ENCODE assay signal across 10 mouse cellular contexts in the genomic region with DNA sequence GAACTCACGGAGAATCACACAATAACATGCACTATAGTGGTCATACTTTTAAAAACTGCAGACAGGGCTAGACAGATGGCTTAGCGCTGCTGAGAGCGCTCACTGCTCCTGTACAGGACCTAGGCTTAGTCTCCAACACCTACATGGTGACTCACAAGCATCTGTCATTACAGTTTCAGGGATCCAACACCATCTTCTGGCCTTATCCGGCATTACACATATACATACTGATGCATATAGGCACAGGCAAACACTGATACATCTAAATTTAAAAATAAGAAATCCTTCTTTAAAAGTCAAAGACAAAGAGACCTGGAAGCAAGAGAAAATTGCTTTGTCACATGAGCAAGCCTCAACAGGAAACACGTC. TPM values are rescaled to one million over a fixed set of nuclear protein-coding genes. Genes with fewer than 3 reads are reported as not detected.
DNase-seq lines count a peak whose midpoint lies in the region; ATAC-seq and TF ChIP-seq lines count a peak whose summit lies in the region.
"Had no signal": no experiment of that assay in that cellular context is flagged by ENCODE, and none has a peak within 500 bp of the region (broad histone marks: within the 10 kb centered on the region; RNA-seq: fewer than 3 reads in every experiment).

No protein-coding gene starts in this region.

- no peaks in the 10 kb centered on the region for H3K27me3 ChIP-seq in hindbrain, embryonic 14.5 days (ENCODE audit: control insufficient read depth, insufficient read depth, low read length)
- H3K27me3 ChIP-seq in hindbrain, embryonic 10.5 days (ENCODE audit: insufficient read depth, poor library complexity, severe bottlenecking): no peaks in the 10 kb centered on the region
- H3K27me3 ChIP-seq in neural tube, embryonic 14.5 days (ENCODE audit: control insufficient read depth, insufficient read depth, low read length): no peaks in the 10 kb centered on the region
- no peaks in the 10 kb centered on the region for H3K27me3 ChIP-seq in forebrain, postnatal 0 days (ENCODE audit: insufficient read depth, low read length)
- H3K27me3 ChIP-seq: midbrain, embryonic 15.5 days had no signal

- H3K36me3 ChIP-seq in hindbrain, embryonic 14.5 days (replicated peaks; ENCODE audit: control insufficient read depth, insufficient read depth): peaks cover 13% of the 10 kb centered on the region
- peaks cover 43% of the 10 kb centered on the region for H3K36me3 ChIP-seq in hindbrain, embryonic 10.5 days
- H3K36me3 ChIP-seq in neural tube, embryonic 14.5 days (ENCODE audit: control insufficient read depth, insufficient read depth, low read length): peaks cover 4% of the 10 kb centered on the region; the same call in 1 of the 2 replicates
- no peaks in the 10 kb centered on the region for H3K36me3 ChIP-seq in forebrain, postnatal 0 days (ENCODE audit: insufficient read depth)
- H3K36me3 ChIP-seq: midbrain, embryonic 15.5 days had no signal

- 95% methylated on average over 5 of the region's 5 CpGs for WGBS in hindbrain, embryonic 14.5 days
- WGBS in hindbrain, embryonic 10.5 days: 97% methylated on average over 5 of the region's 5 CpGs
- WGBS in neural tube, embryonic 14.5 days: 97% methylated on average over 5 of the region's 5 CpGs
- 88% methylated on average over 5 of the region's 5 CpGs for WGBS in forebrain, postnatal 0 days

- H3K9ac ChIP-seq in hindbrain, embryonic 14.5 days: no peak overlapping the region
- no peak overlapping the region for H3K9ac ChIP-seq in neural tube, embryonic 14.5 days (replicated peaks; ENCODE audit: low read depth, low read length)
- H3K9ac ChIP-seq in forebrain, postnatal 0 days: no peak overlapping the region
- H3K9ac ChIP-seq: midbrain, embryonic 15.5 days had no signal

- ATAC-seq in hindbrain, embryonic 14.5 days (ENCODE audit: low FRiP score): peak; percentile 48; the same call in 1 of the 2 replicates
- ATAC-seq in neural tube, embryonic 14.5 days (ENCODE audit: low read depth): peak; percentile 41; the same call in 1 of the 2 replicates
- 0 out of 2 replicates have a peak, but pooled peaks have one; percentile 38 for ATAC-seq in forebrain, postnatal 0 days

- H3K27ac ChIP-seq in hindbrain, embryonic 14.5 days: no peak overlapping the region
- no peak overlapping the region for H3K27ac ChIP-seq in hindbrain, embryonic 10.5 days
- no peak overlapping the region for H3K27ac ChIP-seq in neural tube, embryonic 14.5 days (ENCODE audit: low read depth, low read length)
- H3K27ac ChIP-seq in forebrain, postnatal 0 days (ENCODE audit: low read depth, low read length): no peak overlapping the region
- H3K27ac ChIP-seq: midbrain, embryonic 15.5 days had no signal

- H3K4me2 ChIP-seq in hindbrain, embryonic 14.5 days (replicated peaks): no peak overlapping the region
- H3K4me2 ChIP-seq in neural tube, embryonic 14.5 days (ENCODE audit: low read depth, low read length): no peak overlapping the region
- no peak overlapping the region for H3K4me2 ChIP-seq in forebrain, postnatal 0 days (ENCODE audit: low read depth)
- H3K4me2 ChIP-seq: midbrain, embryonic 15.5 days had no signal

- no peak overlapping the region for H3K4me3 ChIP-seq in hindbrain, embryonic 14.5 days (replicated peaks; ENCODE audit: low read length)
- no peak overlapping the region for H3K4me3 ChIP-seq in hindbrain, embryonic 10.5 days
- H3K4me3 ChIP-seq in neural tube, embryonic 14.5 days (ENCODE audit: low read depth, low read length): no peak overlapping the region
- H3K4me3 ChIP-seq in forebrain, postnatal 0 days (ENCODE audit: low read depth, low read length): no peak overlapping the region
- H3K4me3 ChIP-seq: midbrain, embryonic 15.5 days had no signal

- no peak for DNase-seq in hindbrain, embryonic 14.5 days (ENCODE audit: low spot score)
- no peak for DNase-seq in hindbrain, embryonic 10.5 days (ENCODE audit: low spot score)
- no peak for DNase-seq in neural tube, embryonic 10.5 days (ENCODE audit: extremely low spot score, low spot score)
- no peak for DNase-seq in forebrain, postnatal 0 days
- no peak for DNase-seq in urinary bladder, postnatal 14 days (ENCODE audit: low spot score)
- DNase-seq in gastrocnemius, adult 8-10 months (ENCODE audit: low spot score in 2 of 2): no peak
- no peak for DNase-seq in gastrocnemius, adult 18-20 months (ENCODE audit: low spot score)
- DNase-seq: cerebellum, adult 11 months had no signal

- TF ChIP-seq CTCF in forebrain, postnatal 0 days (IDR thresholded peaks at IDR 0.05; ENCODE audit: low read depth): peak; percentile 44; the same call in 1 of the 2 replicates

- H3K4me1 ChIP-seq in hindbrain, embryonic 14.5 days (replicated peaks; ENCODE audit: control insufficient read depth, insufficient read depth, low read length): no peaks in the 10 kb centered on the region
- 0 out of 2 replicates have a peak, but pooled peaks cover 6% of the 10 kb centered on the region for H3K4me1 ChIP-seq in hindbrain, embryonic 10.5 days (replicated peaks)
- no peaks in the 10 kb centered on the region for H3K4me1 ChIP-seq in neural tube, embryonic 14.5 days (ENCODE audit: control insufficient read depth, insufficient read depth, low read length)
- no peaks in the 10 kb centered on the region for H3K4me1 ChIP-seq in forebrain, postnatal 0 days (ENCODE audit: insufficient read depth)
- H3K4me1 ChIP-seq: midbrain, embryonic 15.5 days had no signal

- H3K9me3 ChIP-seq in hindbrain, embryonic 14.5 days (ENCODE audit: control insufficient read depth, low read length): 0 out of 2 replicates have a peak, but pooled peaks cover 4% of the 10 kb centered on the region
- peaks cover 21% of the 10 kb centered on the region for H3K9me3 ChIP-seq in hindbrain, embryonic 10.5 days
- no peaks in the 10 kb centered on the region for H3K9me3 ChIP-seq in neural tube, embryonic 14.5 days (ENCODE audit: control insufficient read depth, low read length)
- no peaks in the 10 kb centered on the region for H3K9me3 ChIP-seq in forebrain, postnatal 0 days (ENCODE audit: low read length)
- H3K9me3 ChIP-seq: midbrain, embryonic 15.5 days had no signal

RNA-seq across cellular contexts. Expression of a gene that starts 13.1 kb away (rescaled TPM):
- 29.0 and 35.0 TPM in 2 replicates for polyA plus RNA-seq in hindbrain, embryonic 14.5 days (2014; fragmentation: Nextera tagmentation; extraction: Ambion mirVana)
- polyA plus RNA-seq in hindbrain, embryonic 10.5 days (2016; fragmentation: Nextera tagmentation; extraction: Ambion mirVana): 35.4 and 40.5 TPM in 2 replicates
- 28.1 and 29.4 TPM in 2 replicates for polyA plus RNA-seq in neural tube, embryonic 14.5 days (2014; fragmentation: Nextera tagmentation; extraction: Ambion mirVana)
- 78.1 and 83.9 TPM in 2 replicates for total RNA-seq in forebrain, postnatal 0 days (2014; rRNA removed)
- 26.4 and 29.3 TPM in 2 replicates for polyA plus RNA-seq in forebrain, postnatal 0 days (2015; fragmentation: Nextera tagmentation; extraction: Ambion mirVana)
- 10 to 100 TPM; 45.1 to 52.6 (median 48.5) TPM for total RNA-seq in gastrocnemius, adult 8-10 months (2022)
- 10 to 100 TPM; 38.5 to 43.6 TPM for total RNA-seq in gastrocnemius, adult 18-20 months (2021)
